Mouse (Mus musculus) heart, postnatal 4 days (tissue): ENCODE results near the gene Ddr1. TPM values are rescaled to one million over a fixed set of nuclear protein-coding genes. Genes with fewer than 3 reads are reported as not detected.
A peak's percentile ranks its signal among the peaks of the same experiment; 100 is the strongest.

Experiments used
- DNase-seq: peaks from one replicate; pipeline ENCODE4 v3.0.0; 2021
- total RNA-seq, 2 experiments: library from RNA; stranded (reverse); gene quantifications; 2 replicates each; pipeline ENCODE4 v1.2.3; 2021

The Ddr1 gene
- total RNA-seq, 2 experiments from 2014 or later, result 107 to 113 TPM

- no peak for DNase-seq
Observed at GRCm38 (mm10) chr17:35691811-35692210, 12.6 kb downstream of the Ddr1 start.

- DNase-seq, result no peak
Observed at GRCm38 (mm10) chr17:35689936-35690645, 14.3 kb downstream of the Ddr1 start.

GRCm38 (mm10) chr17:35688347-35689175 lies 15.9 kb downstream of the Ddr1 start:
- no peak for DNase-seq

- DNase-seq, result no peak
Observed at GRCm38 (mm10) chr17:35685061-35685460, 19.4 kb downstream of the Ddr1 start.

GRCm38 (mm10) chr17:35681986-35682385 lies 22.4 kb downstream of the Ddr1 start:
- DNase-seq, result no peak

GRCm38 (mm10) chr17:35680591-35680990 lies 23.8 kb downstream of the Ddr1 start:
- DNase-seq, result no peak

- peak; percentile 91 for DNase-seq
Observed at GRCm38 (mm10) chr17:35673416-35674035, 30.9 kb downstream of the Ddr1 start, which contains the start of gene Gtf2h4. Gtf2h4 (minus strand) TSS chr17:35673739.

GRCm38 (mm10) chr17:35672527-35672926 lies 31.9 kb downstream of the Ddr1 start:
- DNase-seq, result no peak

- no peak for DNase-seq
Observed at GRCm38 (mm10) chr17:35671846-35672245, 32.6 kb downstream of the Ddr1 start.

GRCm38 (mm10) chr17:35669731-35670130 lies 34.7 kb downstream of the Ddr1 start:
- no peak for DNase-seq

GRCm38 (mm10) chr17:35667334-35668065 lies 36.9 kb downstream of the Ddr1 start, which contains the start of gene Vars2:
Vars2 (minus strand) TSS chr17:35667592.
- peak; percentile 98 for DNase-seq

GRCm38 (mm10) chr17:35666851-35667256 lies 37.6 kb downstream of the Ddr1 start:
- peak; percentile 41 for DNase-seq

GRCm38 (mm10) chr17:35665957-35666515 lies 38.4 kb downstream of the Ddr1 start:
- DNase-seq, result no peak

GRCm38 (mm10) chr17:35653086-35653485 lies 51.3 kb downstream of the Ddr1 start:
- no peak for DNase-seq

- DNase-seq, result no peak
Observed at GRCm38 (mm10) chr17:35649429-35649828, 55.0 kb downstream of the Ddr1 start.

- DNase-seq, result no peak
Observed at GRCm38 (mm10) chr17:35643609-35644236, 60.7 kb downstream of the Ddr1 start, which contains the start of gene Mucl3. Mucl3 (minus strand) TSS chr17:35643695.

- no peak for DNase-seq
Observed at GRCm38 (mm10) chr17:35639352-35639751, 65.1 kb downstream of the Ddr1 start.

- DNase-seq, result peak; percentile 86
Observed at GRCm38 (mm10) chr17:35638475-35639190, 65.8 kb downstream of the Ddr1 start.

GRCm38 (mm10) chr17:35636363-35636762 lies 68.1 kb downstream of the Ddr1 start:
- peak; percentile 43 for DNase-seq

- DNase-seq, result peak; percentile 76
Observed at GRCm38 (mm10) chr17:35635699-35636111, 68.7 kb downstream of the Ddr1 start.

- no peak for DNase-seq
Observed at GRCm38 (mm10) chr17:35635202-35635601, 69.2 kb downstream of the Ddr1 start.
